Mouse (Mus musculus) erythroblast, embryonic 14.5 days (primary cell): ENCODE data around the gene Slc17a3. TPM values are rescaled to one million over a fixed set of nuclear protein-coding genes. Genes with fewer than 3 reads are reported as not detected.

ENCODE experiments used
- H3K27me3 ChIP-seq: 2 replicates; pipeline ENCODE4 v1.6.1; 2012; ENCODE audit warnings: inconsistent platforms; ENCODE audit not compliant: control insufficient read depth
- H3K36me3 ChIP-seq: 2 replicates; pipeline ENCODE4 v1.6.1; 2012; ENCODE audit warnings: mild to moderate bottlenecking, inconsistent platforms; ENCODE audit not compliant: control insufficient read depth
- H3K4me1 ChIP-seq: 2 replicates; pipeline ENCODE4 v1.6.1; 2012; ENCODE audit warnings: inconsistent platforms; ENCODE audit not compliant: control insufficient read depth
- H3K4me3 ChIP-seq: replicated peaks from 2 replicates; pipeline ENCODE3; 2012; ENCODE audit warnings: moderate library complexity, mild to moderate bottlenecking, inconsistent platforms
- H3K9me3 ChIP-seq: 2 replicates; pipeline ENCODE4 v1.6.1; 2012; ENCODE audit warnings: low read length, inconsistent platforms, mixed read lengths; ENCODE audit not compliant: control insufficient read depth
- GATA1 ChIP-seq: IDR thresholded peaks from 2 replicates; pipeline ENCODE4 v1.6.1; 2012; ENCODE audit warnings: low read length, inconsistent platforms, mixed read lengths
- TAL1 ChIP-seq: IDR thresholded peaks from 3 replicates; pipeline ENCODE4 v1.6.1; 2012; ENCODE audit warnings: low read length, inconsistent platforms, mixed read lengths
- polyA plus RNA-seq: library from polyadenylated mRNA; stranded (reverse); fragments of >175 nt; gene quantifications from 2 replicates; pipeline ENCODE4 v1.2.3, GENCODE M21; 2012

Slc17a3 gene
- polyA plus RNA-seq, result 0.01 TPM in 1 of 2 replicates, not detected in the other

GRCm38 (mm10) chr13:23839308-23839707, at the start of gene Slc17a3:
TSS of gene Slc17a3 (plus strand) at chr13:23839434.
- no peak for TF ChIP-seq TAL1
- TF ChIP-seq GATA1, result no peak
- Histone ChIP-seq H3K4me3 (no peak within 1 kb of the TSS), H3K27me3 (no peaks in the 10 kb centered on the region), H3K9me3 (no peaks in the 10 kb centered on the region), H3K4me1 (no peaks in the 10 kb centered on the region), H3K36me3 (no peaks in the 10 kb centered on the region)

- TF ChIP-seq GATA1 (no peak), TAL1 (no peak)
- Histone ChIP-seq H3K4me1 (no peaks in the 10 kb centered on the region), H3K4me3 (no peak overlapping the region), H3K9me3 (no peaks in the 10 kb centered on the region), H3K27me3 (0 out of 2 replicates have a peak, but pooled peaks cover 2% of the 10 kb centered on the region), H3K36me3 (no peaks in the 10 kb centered on the region)
Measured at GRCm38 (mm10) chr13:23792520-23792919, 46.7 kb upstream of the Slc17a3 start.

- Histone ChIP-seq H3K9me3 (no peaks in the 10 kb centered on the region), H3K27me3 (no peaks in the 10 kb centered on the region)
- TF ChIP-seq GATA1 (no peak), TAL1 (no peak)
Measured at GRCm38 (mm10) chr13:23799405-23799804, 39.8 kb upstream of the Slc17a3 start.

GRCm38 (mm10) chr13:23804532-23804931, 34.7 kb upstream of the Slc17a3 start:
- Histone ChIP-seq H3K36me3 (no peaks in the 10 kb centered on the region), H3K27me3 (no peaks in the 10 kb centered on the region), H3K4me1 (no peaks in the 10 kb centered on the region), H3K9me3 (no peaks in the 10 kb centered on the region), H3K4me3 (no peak overlapping the region)
- TF ChIP-seq GATA1 (no peak), TAL1 (no peak)

More at GRCm38 (mm10) chr13:23799405-23799804, 39.8 kb upstream of the Slc17a3 start:
- Histone ChIP-seq H3K4me3 (no peak overlapping the region), H3K36me3 (no peaks in the 10 kb centered on the region), H3K4me1 (no peaks in the 10 kb centered on the region)

GRCm38 (mm10) chr13:23806422-23807052, 32.7 kb upstream of the Slc17a3 start, which contains the start of gene Slc17a2:
TSS of gene Slc17a2 (plus strand) at chr13:23806993.
- H3K36me3 ChIP-seq, result no peaks in the 10 kb centered on the region
- no peaks in the 10 kb centered on the region for H3K27me3 ChIP-seq
- H3K4me3 ChIP-seq, result no peak within 1 kb of the TSS
- H3K9me3 ChIP-seq, result no peaks in the 10 kb centered on the region
- TF ChIP-seq GATA1 (no peak), TAL1 (no peak)
- H3K4me1 ChIP-seq, result no peaks in the 10 kb centered on the region

GRCm38 (mm10) chr13:23816148-23816547, 23.1 kb upstream of the Slc17a3 start:
- Histone ChIP-seq H3K4me3 (no peak overlapping the region), H3K27me3 (no peaks in the 10 kb centered on the region), H3K4me1 (no peaks in the 10 kb centered on the region), H3K9me3 (no peaks in the 10 kb centered on the region), H3K36me3 (no peaks in the 10 kb centered on the region)
- TF ChIP-seq TAL1, result no peak
- TF ChIP-seq GATA1, result no peak

GRCm38 (mm10) chr13:23820179-23820940, 18.9 kb upstream of the Slc17a3 start:
- no peaks in the 10 kb centered on the region for H3K4me1 ChIP-seq
- no peak overlapping the region for H3K4me3 ChIP-seq
- H3K9me3 ChIP-seq, result no peaks in the 10 kb centered on the region
- H3K36me3 ChIP-seq, result no peaks in the 10 kb centered on the region
- H3K27me3 ChIP-seq, result no peaks in the 10 kb centered on the region
- TF ChIP-seq GATA1 (no peak), TAL1 (no peak)

GRCm38 (mm10) chr13:23822213-23822612, 17.0 kb upstream of the Slc17a3 start:
- no peaks in the 10 kb centered on the region for H3K4me1 ChIP-seq
- no peak overlapping the region for H3K4me3 ChIP-seq
- H3K36me3 ChIP-seq, result no peaks in the 10 kb centered on the region
- no peaks in the 10 kb centered on the region for H3K27me3 ChIP-seq
- TF ChIP-seq TAL1, result no peak
- TF ChIP-seq GATA1, result no peak
- no peaks in the 10 kb centered on the region for H3K9me3 ChIP-seq

GRCm38 (mm10) chr13:23826606-23827005, 12.6 kb upstream of the Slc17a3 start:
- no peak for TF ChIP-seq TAL1
- TF ChIP-seq GATA1, result no peak
- Histone ChIP-seq H3K27me3 (no peaks in the 10 kb centered on the region), H3K4me3 (no peak overlapping the region), H3K9me3 (no peaks in the 10 kb centered on the region), H3K4me1 (no peaks in the 10 kb centered on the region), H3K36me3 (no peaks in the 10 kb centered on the region)
